Mouse (Mus musculus): ENCODE data around the gene Dis3l2. TPM values are rescaled to one million over a fixed set of nuclear protein-coding genes. Genes with fewer than 3 reads are reported as not detected.

The Dis3l2 gene
- total RNA-seq, 2 experiments from 2014 or later, result 11.1 to 12.0 TPM

DNA sequence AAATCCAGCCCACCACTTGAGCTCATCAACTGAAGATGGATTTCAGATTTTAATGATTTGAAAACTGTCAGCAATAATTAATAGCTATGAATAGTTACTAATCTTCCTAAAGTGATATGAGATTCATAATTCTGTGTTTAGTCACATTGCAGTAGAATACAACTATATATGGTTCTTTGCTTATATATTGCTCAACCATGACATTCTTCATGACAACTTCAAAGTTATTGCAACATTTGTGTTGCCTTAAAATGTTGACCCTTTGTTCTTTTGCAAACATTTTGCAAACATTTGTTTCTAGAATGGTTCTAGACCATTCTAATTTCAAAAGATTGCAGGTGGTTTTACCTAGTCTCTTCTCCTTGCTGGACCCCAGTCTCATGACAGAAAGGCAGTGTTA is 175.1 kb downstream of the Dis3l2 start:
- intact Hi-C loops (cut with DNase I; ENCODE audit: low total_unique reads), result no loop called here

DNA sequence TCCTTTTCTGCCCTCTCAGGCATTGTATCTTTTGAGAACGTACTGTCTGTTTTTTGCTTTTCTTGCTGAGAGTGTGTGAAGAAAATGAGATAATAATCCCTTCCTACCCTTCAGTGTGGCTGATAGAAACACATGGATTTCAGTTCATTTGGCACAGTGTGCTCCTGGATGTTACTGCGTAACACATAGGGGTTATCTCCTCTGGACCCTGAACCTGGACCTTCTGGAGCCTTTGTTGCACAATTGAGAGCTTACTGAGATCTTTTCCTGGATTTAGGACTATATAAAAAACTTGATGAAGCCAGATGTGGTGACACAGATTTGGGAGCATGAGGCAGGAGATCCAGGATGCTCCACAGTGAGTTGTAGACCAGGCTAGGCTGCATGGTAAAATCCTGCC is 175.9 kb downstream of the Dis3l2 start:
- no peak for DNase-seq
- intact Hi-C loops (cut with DNase I; ENCODE audit: low total_unique reads), result no loop called here

More for the DNA sequence above, 175.1 kb downstream of the Dis3l2 start:
- no peak for DNase-seq

DNA sequence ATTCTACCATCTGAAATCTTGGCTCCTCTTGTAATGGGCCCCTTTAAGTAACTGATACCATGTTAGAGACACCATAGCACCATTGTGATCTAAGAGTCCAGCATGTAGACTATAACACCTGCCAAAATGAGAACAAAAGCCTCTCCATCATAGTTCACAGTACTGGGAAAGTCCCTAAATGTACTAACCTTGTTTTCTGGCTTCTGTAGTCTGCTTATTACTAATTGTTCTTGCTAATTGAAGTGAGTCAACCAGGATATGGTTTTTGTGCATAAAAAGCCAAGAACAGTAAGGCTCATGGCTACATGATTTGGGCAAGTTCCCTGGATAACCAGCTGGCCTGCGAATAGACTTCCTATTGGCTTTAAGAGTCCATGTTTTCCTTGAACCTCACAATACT is 183.5 kb downstream of the Dis3l2 start:
- no peak for DNase-seq
- intact Hi-C loops (cut with DNase I; ENCODE audit: low total_unique reads), result no loop called here

DNA sequence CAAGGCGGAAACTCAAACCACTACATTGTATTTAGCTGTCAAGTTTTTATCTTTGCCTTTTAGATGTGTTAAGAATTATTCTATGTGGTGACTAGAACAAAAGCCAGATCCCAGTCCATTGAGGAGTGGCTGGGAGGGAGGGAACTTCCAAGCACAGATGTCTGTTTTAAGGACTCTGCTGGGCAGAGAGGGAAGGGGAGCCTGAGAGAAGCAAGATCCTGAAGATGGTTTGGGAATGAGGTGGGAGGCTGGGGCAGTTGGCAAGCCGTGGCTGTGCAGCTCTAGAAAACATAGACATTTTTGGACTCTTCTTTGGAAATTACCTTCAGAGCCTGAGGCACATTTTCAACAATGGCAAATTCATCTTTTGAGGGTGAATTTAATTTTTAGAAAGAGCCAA is 208.9 kb downstream of the Dis3l2 start:
- intact Hi-C loops (cut with DNase I; ENCODE audit: low total_unique reads), result no loop called here
- DNase-seq, result no peak

DNA sequence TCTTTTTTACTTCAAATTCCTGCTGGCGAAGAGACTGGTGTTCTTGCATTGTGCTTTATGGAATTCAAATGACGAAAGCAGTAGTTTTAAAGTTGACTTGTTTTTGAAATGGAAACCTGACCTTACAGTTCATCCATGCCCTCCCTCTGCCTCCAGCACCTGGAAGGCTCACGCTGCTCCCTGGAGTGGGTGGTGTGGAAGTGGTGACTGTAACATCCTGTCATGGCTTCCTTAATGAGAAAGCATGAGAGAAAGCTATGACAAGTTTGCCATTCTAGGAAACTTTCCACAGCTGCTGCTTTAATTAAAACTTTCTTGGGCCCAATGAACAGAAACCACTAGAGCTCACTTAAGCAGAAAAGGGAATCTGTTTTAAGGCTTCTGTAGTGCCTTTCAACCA is 210.3 kb downstream of the Dis3l2 start:
- intact Hi-C loops (cut with DNase I; ENCODE audit: low total_unique reads), result no loop called here

DNA sequence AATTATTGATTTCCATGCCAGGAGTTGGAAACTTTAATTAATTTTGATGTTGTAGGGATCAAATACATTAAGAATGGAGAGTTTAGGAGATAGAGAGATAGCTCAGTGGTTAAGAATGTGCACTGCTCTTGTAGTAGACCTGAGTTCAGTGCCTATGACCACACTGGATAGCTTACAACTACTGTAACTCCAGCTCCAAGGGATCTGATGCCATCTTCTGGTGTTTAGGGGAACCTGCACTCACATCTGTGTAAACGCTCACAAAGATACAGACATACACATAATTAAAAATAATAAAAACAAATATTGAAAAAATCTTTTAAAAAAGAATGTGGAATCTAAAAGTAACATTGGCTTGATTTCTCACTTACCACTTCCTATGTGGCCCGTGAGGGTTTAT is 211.1 kb downstream of the Dis3l2 start:
- intact Hi-C loops (cut with DNase I; ENCODE audit: low total_unique reads), result no loop called here
- DNase-seq, result no peak

More for the DNA sequence above, 210.3 kb downstream of the Dis3l2 start:
- no peak for DNase-seq

DNA sequence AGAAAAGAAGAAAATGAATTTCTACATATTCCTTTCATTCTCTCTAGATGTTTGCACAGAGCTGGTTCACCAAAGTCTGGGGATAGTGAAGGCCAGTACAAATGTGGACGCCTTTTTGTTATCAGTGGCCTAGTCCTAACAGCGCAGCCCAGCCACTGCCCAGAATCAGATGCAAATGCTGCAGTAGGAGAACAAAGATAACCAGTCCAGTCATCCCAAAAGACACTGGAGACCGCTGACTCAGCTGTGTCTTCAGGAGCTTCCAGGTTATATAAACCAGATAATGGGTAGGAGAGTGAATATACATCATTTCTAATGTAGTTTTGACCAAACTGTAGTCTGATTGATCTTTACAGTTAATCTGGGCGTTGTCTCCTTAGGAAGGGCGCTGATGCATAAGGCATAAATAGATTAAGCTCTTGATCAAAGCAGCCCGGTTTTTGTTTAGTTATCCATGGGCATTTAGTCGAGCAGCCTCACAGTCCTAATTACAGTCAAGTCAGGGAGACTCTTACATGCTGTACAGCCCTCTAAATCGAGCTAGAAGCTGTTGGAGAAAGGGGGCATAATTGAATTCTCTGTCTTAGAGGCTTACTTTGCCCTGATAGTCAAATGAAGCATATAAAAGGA is 212.9 kb downstream of the Dis3l2 start:
- intact Hi-C loops (cut with DNase I; ENCODE audit: low total_unique reads), result no loop called here
- no peak for DNase-seq

DNA sequence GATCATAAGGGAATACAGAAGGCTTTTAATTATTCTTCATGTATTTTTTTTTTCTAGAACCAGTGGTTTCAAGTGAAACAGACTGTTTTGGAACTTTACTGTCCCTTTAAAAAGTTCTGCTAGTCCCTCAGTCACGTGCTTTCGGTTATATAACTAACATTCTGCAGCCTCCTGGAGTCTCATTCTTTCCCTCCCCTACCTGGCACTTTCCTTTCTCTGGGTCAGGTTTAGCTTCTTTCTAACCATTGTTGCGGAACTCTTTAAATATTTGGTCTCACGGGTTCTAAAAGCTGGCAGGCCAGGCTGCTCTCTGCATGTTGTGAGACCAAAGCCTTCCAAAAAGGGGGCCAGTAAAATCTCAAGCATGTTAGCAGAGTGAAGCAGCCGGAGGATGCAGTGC is 222.2 kb downstream of the Dis3l2 start:
- intact Hi-C loops (cut with DNase I; ENCODE audit: low total_unique reads), result no loop called here
- DNase-seq, result no peak

DNA sequence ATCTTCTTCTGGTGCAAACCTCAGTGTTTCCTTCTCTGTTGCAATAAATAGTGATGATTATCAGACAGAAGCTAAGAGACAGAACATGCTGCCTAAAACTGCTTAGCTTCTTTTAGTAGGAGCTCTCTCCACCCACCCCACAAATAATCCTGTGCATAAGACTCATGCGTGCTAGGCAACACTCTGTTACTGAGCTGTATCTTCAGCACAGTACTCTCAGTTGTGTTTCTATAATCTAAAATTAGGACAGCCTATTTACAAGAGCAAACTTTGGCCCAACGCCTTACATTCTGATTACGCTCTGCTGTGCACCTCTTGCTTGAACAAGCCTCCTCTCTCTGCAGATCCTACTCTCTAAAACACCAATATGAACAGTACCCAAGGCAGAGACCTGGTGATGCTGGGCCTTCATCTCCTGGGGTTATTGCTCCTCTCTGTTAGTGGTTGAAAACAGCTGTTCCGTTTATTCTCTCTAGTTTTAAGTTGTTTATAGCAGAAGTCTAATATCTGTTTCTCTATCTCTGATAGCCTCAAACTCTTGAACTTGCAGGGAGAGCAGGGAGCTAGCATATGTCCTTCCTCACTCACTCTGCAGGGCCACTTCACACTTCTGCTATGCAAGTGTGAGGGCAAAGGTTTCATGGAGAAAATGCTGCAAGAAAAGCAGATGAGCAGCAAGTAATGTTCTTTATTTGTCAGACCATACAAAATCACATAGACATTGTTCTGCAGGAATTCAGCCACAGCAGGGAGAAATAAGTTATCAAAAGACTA is 228.2 kb downstream of the Dis3l2 start:
- intact Hi-C loops (cut with DNase I; ENCODE audit: low total_unique reads), result no loop called here
- DNase-seq, result no peak

DNA sequence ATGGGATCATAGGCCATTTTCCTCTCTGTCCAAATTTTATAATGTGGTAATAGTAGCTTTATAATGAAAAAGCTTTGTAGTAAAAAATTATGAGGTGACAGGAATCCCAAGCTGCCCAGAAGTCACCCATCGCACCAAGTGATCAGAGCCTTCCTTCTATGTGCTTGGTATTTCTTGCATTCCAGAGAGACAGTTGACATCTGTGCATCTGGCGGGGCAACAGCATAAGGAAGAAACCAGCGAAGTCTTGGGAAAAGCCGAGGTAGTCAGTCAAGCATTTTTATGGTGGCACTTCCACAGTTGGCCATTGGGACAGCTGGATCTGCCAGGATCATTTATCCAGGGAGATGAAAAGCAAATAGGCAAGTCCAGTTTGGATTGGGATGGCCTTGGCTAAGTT is 229.2 kb downstream of the Dis3l2 start:
- no peak for DNase-seq
- intact Hi-C loops (cut with DNase I; ENCODE audit: low total_unique reads), result no loop called here

DNA sequence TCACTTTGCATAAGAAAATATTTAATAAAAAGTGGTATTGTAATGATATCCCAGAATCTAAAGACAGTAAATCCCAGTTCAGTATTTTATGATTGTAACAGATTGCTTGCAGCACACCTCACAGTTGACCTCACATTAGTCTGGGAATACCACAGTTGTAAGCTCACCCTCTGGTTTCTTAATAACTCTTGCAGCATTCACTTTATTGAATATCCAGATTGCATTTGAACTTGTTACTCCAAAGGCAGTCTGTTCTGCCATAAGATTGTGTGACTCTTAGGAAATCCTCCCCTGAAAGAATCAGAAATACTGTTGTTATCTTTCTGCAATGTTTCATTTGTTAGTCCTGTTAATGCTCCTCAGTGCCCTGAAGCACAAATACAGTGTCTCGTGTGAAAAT is 230.0 kb downstream of the Dis3l2 start:
- intact Hi-C loops (cut with DNase I; ENCODE audit: low total_unique reads), result no loop called here

DNA sequence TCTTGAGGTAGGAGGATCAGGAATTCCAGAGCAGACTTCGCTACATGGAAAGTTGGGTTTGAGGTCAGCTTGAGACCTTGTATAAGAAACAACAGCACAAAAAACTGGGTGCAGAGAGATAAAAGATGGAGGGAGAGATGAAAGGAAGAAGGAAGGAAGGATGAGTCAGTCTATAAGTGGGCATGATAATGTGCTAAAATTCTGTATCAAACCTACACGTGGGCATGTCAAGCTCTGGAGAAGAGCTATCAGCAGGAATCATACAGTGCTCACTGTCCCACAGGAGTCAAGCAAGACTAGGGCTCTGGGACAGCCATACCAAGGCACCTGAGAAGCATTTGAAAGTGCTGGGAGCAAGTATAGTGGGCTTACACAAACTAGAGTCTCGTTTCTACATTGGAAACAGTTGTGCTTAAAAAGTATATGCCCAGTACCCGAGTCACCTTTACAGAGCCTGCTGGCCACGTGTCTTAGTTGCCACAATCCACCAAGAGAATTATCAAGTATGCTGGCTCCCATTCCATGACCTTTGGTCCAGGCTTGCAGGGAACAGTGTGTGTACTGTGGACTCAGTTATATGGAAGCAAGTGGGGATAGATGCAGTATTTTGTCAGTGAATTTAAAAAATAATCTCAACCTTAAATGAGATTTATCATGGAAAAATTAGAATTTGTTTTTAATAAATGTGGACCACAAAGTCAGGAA is 248.0 kb downstream of the Dis3l2 start:
- intact Hi-C loops (cut with DNase I; ENCODE audit: low total_unique reads), result no loop called here
- DNase-seq, result no peak

More for the DNA sequence above, 230.0 kb downstream of the Dis3l2 start:
- DNase-seq, result no peak

DNA sequence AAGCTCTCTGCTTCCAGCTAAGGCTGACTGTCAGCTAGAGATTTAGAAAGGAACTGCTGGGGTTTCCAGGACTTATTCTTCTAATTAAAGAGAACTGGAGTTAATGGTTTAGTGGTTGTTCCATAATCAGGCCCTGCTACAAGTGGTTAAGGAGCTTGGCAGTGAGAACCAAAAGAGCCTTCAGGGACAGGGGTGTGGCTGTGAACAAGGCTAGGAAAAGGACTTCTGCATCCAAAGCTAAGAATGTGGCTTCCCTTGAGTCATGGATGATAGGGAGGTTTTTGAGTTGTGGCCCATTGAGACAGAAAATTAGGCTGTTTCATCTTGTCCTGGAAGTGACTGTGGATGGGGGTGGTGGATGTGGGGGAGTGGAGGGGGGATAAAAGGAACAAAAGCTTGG is 252.2 kb downstream of the Dis3l2 start:
- no peak for DNase-seq
- intact Hi-C loops (cut with DNase I; ENCODE audit: low total_unique reads), result no loop called here

DNA sequence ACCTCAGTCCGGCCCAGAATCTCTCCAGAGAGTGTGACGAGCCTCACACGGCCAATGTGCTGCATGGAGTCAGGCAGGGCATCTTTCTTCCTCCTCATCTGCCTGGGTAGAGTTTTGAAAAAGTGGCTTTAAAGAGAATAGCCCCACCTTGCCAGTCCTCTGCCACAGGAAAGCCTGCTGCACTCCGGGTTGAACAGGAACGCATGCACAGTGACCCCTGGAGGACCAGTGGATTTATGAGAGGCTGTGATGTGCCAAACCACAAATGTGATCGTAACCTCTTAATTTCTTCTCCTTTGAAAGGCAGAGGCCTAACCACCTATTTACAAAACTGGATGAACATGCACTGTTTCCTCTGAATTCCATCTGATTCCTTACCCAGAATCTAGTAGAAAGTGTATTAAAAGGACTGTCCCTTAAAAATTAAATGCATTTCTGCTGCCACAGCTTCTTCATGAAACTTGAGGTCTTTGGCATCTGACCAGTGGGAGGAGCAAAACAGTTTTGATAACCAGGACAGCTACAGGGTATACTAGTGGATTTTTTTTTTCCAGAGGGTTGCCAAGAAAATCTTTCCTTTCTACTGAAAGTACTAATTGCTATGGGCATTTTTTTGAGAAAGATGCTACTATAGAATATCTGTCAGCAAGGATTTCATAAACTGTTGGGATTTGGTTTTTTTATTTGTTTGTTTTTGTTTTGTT is 264.8 kb downstream of the Dis3l2 start:
- peak; percentile 39 for DNase-seq
- intact Hi-C loops (cut with DNase I; ENCODE audit: low total_unique reads), result no loop called here

DNA sequence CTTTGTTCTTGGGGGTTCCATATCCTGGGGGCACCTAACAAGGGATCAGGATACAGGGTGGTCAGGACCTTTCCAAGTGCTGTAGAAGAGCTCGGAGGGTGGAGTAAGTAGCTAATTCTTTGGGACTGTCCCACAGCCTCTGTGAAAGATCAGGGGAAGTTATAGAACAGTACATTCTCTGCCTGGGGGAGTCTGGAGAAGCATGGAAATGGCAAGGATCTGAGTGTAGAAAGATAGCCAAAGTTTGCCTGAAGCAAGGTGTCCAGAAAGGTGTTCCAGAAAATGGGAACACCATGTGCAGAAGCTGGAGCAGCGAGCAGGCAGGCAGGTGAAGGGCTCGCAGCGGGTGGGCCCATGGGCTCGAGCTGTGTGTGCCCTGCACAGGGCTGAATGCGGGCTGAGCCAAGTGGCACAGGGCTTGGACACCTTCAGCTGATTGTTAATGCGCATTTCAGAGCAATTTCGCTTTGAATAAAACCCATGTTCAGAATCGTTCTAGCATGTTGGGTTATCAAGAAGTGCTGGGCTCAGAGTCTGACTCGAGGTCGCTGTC is 265.6 kb downstream of the Dis3l2 start:
- intact Hi-C loops (cut with DNase I; ENCODE audit: low total_unique reads), result no loop called here
- no peak for DNase-seq

DNA sequence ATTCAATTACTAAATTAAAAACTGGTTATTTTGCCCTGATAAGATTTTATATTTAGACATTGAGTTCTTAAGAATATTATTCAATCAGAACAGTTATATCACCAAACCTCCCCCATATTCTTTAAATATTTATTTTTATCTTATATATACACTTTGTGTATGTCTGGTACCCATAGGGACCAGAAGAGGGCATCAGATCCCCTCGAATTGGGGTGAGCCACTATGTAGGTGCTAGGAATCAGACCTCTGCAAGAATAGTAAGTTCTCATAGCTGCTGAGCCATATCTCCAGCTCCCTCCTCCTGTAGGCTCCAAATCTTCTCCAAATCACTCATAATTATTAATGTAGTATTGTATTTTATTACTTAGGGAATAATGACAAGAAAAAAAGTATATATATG is 269.1 kb downstream of the Dis3l2 start:
- DNase-seq, result no peak
- intact Hi-C loops (cut with DNase I; ENCODE audit: low total_unique reads), result no loop called here

DNA sequence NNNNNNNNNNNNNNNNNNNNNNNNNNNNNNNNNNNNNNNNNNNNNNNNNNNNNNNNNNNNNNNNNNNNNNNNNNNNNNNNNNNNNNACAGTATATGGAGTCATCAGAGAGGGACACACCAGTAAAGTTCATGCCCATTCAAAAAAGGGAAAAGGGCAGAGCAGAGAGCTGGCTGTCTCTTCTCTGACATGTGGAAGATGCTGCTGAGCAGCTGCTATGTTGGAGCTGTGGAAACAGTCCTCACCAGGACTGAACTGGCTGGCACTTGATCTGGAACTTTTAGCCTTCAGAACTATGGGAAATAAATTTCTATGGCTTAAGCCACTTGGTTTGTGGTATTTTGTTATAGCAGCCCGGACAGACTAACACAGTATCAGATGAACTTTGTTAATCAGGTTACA is 273.4 kb downstream of the Dis3l2 start:
- no peak for DNase-seq
- intact Hi-C loops (cut with DNase I; ENCODE audit: low total_unique reads), result no loop called here

DNA sequence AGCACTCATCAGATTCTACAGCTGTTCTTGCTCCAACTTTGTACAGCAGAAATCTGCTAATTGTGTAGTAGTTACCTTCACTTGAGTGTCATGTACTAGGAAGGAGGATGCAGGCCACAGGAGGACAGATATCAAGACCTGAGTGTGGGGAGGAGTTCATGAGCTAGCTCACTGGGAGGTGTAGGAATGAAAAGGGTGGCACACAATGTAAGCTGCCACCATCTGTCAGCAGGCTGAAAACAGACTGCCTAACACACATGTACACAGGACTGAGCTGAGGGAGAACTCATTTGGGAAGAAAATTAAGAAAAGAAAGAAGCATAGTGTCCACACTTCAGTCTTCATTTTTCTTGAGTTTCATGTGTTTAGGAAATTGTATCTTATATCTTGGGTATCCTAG is 282.8 kb downstream of the Dis3l2 start:
- intact Hi-C loops (cut with DNase I; ENCODE audit: low total_unique reads), result no loop called here
- DNase-seq, result no peak

DNA sequence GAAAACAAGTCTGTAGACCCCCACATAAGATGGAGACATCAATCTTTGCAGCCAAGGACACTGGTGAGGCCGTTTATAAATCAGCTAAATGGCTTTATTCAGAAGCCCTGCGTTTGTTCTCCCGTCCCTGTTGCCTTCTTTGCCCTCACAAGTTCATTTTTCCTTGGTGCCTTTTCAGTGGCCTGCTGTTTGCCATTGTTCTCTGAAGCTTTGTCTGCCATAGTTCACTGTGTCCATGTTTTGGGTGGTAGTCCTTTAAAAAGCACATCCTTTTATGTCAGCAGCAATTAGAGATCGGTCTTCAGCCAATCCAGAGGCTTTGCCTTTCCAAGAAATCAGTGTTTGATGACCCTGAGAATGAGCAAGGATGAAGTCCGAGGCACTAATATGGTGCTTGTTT is 289.2 kb downstream of the Dis3l2 start:
- intact Hi-C loops (cut with DNase I; ENCODE audit: low total_unique reads), result no loop called here
- DNase-seq, result no peak

DNA sequence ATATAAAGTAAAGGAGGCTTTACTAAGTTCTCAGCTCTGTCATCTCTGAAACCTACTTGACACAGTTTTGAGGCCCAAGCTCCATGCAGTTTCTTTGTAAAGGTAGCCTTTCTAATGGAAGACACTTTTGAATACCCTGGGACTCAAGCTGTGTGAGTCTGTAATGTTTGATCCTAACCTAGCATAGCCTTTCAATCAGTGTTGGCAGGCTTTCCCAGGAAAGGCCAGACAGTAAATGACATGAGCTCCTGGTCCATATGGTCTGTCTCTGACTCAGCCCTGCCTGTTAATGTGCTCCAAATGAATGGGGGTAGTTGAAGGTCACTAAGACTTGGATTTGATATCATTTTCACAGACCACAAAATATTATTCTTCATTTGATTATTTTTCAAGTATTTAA is 290.4 kb downstream of the Dis3l2 start:
- intact Hi-C loops (cut with DNase I; ENCODE audit: low total_unique reads), result no loop called here
- DNase-seq, result no peak
